26 mouse cellular contexts compared by ENCODE assay signal in the genomic region with DNA sequence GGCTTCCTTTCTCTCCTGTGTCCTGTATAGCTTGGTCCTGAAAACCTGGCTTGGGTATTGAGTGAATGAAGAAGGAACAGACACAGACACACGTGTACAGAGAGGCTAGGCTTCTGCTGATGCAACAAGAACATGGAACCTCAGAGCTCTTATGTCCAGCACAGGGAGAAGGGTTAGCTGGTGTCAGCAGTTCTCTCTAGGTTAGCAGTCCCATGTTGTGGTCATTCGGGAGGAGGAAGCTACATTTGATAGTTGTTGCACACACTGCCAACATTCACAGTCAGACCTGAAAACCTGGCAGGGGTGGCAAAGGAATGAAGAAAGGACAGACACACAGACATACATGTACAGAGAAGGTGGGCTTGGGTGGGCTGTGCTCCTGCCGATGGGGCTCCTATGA. TPM values are rescaled to one million over a fixed set of nuclear protein-coding genes. Genes with fewer than 3 reads are reported as not detected.
DNase-seq lines count a peak whose midpoint lies in the region; ATAC-seq and TF ChIP-seq lines count a peak whose summit lies in the region.
"Had no signal": no experiment of that assay in that cellular context is flagged by ENCODE, and none has a peak within 500 bp of the region (broad histone marks: within the 10 kb centered on the region; RNA-seq: fewer than 3 reads in every experiment).

No protein-coding gene starts in this region.

- no peaks in the 10 kb centered on the region for H3K36me3 ChIP-seq in lung, postnatal 0 days (ENCODE audit: insufficient read depth, low read length)
- peaks cover 4% of the 10 kb centered on the region; the same call in 1 of the 2 replicates for H3K36me3 ChIP-seq in liver, embryonic 13.5 days
- H3K36me3 ChIP-seq in macrophage (ENCODE audit: inconsistent target): no peaks in the 10 kb centered on the region
- H3K36me3 ChIP-seq in forebrain, embryonic 14.5 days (ENCODE audit: control insufficient read depth, insufficient read depth, low read length): no peaks in the 10 kb centered on the region
- no peaks in the 10 kb centered on the region for H3K36me3 ChIP-seq in thymus, adult 2 months (ENCODE audit: control insufficient read depth, insufficient read depth, low read length)
- H3K36me3 ChIP-seq: heart, embryonic 13.5 days; midbrain, embryonic 13.5 days; stomach, embryonic 15.5 days had no signal

- H3K27me3 ChIP-seq in lung, postnatal 0 days (replicated peaks; ENCODE audit: insufficient read depth, low read length): no peaks in the 10 kb centered on the region
- H3K27me3 ChIP-seq in liver, embryonic 13.5 days: no peaks in the 10 kb centered on the region
- H3K27me3 ChIP-seq in forebrain, embryonic 14.5 days (replicated peaks; ENCODE audit: control insufficient read depth, insufficient read depth, low read length): no peaks in the 10 kb centered on the region
- H3K27me3 ChIP-seq in thymus, adult 2 months (ENCODE audit: control insufficient read depth, insufficient read depth, low read length): no peaks in the 10 kb centered on the region
- H3K27me3 ChIP-seq: forebrain, embryonic 13.5 days; midbrain, embryonic 13.5 days; stomach, embryonic 15.5 days had no signal

- no peak overlapping the region for H3K4me3 ChIP-seq in lung, postnatal 0 days (ENCODE audit: low read depth, low read length)
- H3K4me3 ChIP-seq in liver, embryonic 13.5 days (replicated peaks): no peak overlapping the region
- no peak overlapping the region for H3K4me3 ChIP-seq in macrophage (ENCODE audit: inconsistent target)
- no peak overlapping the region for H3K4me3 ChIP-seq in forebrain, embryonic 14.5 days (ENCODE audit: low read depth, low read length)
- H3K4me3 ChIP-seq in thymus, adult 2 months (ENCODE audit: control insufficient read depth, insufficient read depth, low read length): no peak overlapping the region
- H3K4me3 ChIP-seq: forebrain, embryonic 13.5 days; gastrocnemius, adult 2 months; heart, embryonic 13.5 days; midbrain, embryonic 13.5 days; stomach, embryonic 15.5 days had no signal

- TF ChIP-seq CTCF in lung, postnatal 0 days (IDR thresholded peaks at IDR 0.05): no peak
- TF ChIP-seq CTCF in thymus, adult 2 months (IDR thresholded peaks at IDR 0.05; ENCODE audit: borderline replicate concordance, control insufficient read depth, extremely low read depth, insufficient read depth, low read length, poor library complexity): no peak

- DNase-seq in lung, postnatal 0 days (ENCODE audit: low spot score): peak; percentile 17
- DNase-seq in lung, postnatal 25 days (ENCODE audit: low spot score): no peak
- DNase-seq in liver, embryonic 13.5 days: no peak
- DNase-seq in forebrain, embryonic 14.5 days (ENCODE audit: low spot score): no peak
- no peak for DNase-seq in thymus, adult 2 months
- DNase-seq in gastrocnemius, adult 18-20 months (ENCODE audit: low spot score): no peak
- DNase-seq in urinary bladder, adult 18-20 months (ENCODE audit: low spot score in 2 of 2): no peak
- DNase-seq: adrenal gland, postnatal 36 days; cerebellum, adult 9-10 months; cerebellum, postnatal 36 days; gastrocnemius, adult 2 months; gastrocnemius, postnatal 36 days; heart, postnatal 10 days; kidney, adult 8-10 months; kidney, postnatal 10 days; lung, adult 18-20 months; lung, postnatal 10 days; right cerebral cortex, postnatal 25 days; thymus, postnatal 14 days had no signal

- no peak overlapping the region for H3K27ac ChIP-seq in lung, postnatal 0 days (ENCODE audit: low read length)
- H3K27ac ChIP-seq in liver, embryonic 13.5 days: peak overlapping the region; percentile 98
- H3K27ac ChIP-seq in macrophage: peak overlapping the region; percentile 55
- H3K27ac ChIP-seq in forebrain, embryonic 14.5 days (ENCODE audit: low read depth, low read length): no peak overlapping the region
- H3K27ac ChIP-seq in thymus, adult 2 months (ENCODE audit: control insufficient read depth, insufficient read depth, low read length): no peak overlapping the region
- H3K27ac ChIP-seq: forebrain, embryonic 13.5 days; gastrocnemius, adult 2 months; heart, embryonic 13.5 days; hindbrain, postnatal 0 days; midbrain, embryonic 13.5 days; stomach, embryonic 15.5 days had no signal

- H3K4me2 ChIP-seq in lung, postnatal 0 days (replicated peaks; ENCODE audit: low read depth, low read length): no peak overlapping the region
- peak overlapping the region; percentile 80 for H3K4me2 ChIP-seq in liver, embryonic 13.5 days
- H3K4me2 ChIP-seq in forebrain, embryonic 14.5 days (ENCODE audit: low read length): no peak overlapping the region
- H3K4me2 ChIP-seq: forebrain, embryonic 13.5 days; heart, embryonic 13.5 days; midbrain, embryonic 13.5 days; stomach, embryonic 15.5 days had no signal

- H3K9me3 ChIP-seq in lung, postnatal 0 days (ENCODE audit: low read length): no peaks in the 10 kb centered on the region
- no peaks in the 10 kb centered on the region for H3K9me3 ChIP-seq in liver, embryonic 13.5 days (replicated peaks)
- no peaks in the 10 kb centered on the region for H3K9me3 ChIP-seq in forebrain, embryonic 14.5 days (replicated peaks; ENCODE audit: control insufficient read depth, low read length)
- H3K9me3 ChIP-seq: forebrain, embryonic 13.5 days; heart, embryonic 13.5 days; midbrain, embryonic 13.5 days; stomach, embryonic 15.5 days had no signal

- WGBS in lung, postnatal 0 days: 78% methylated on average over 3 of the region's 3 CpGs
- WGBS in liver, embryonic 13.5 days (ENCODE audit: insufficient replicate concordance): 53% methylated on average over 3 of the region's 3 CpGs
- 14% methylated on average over 3 of the region's 3 CpGs for WGBS in macrophage (ENCODE audit: missing documents)
- 82% methylated on average over 3 of the region's 3 CpGs for WGBS in forebrain, embryonic 14.5 days
- 74% methylated on average over 3 of the region's 3 CpGs for WGBS in thymus, adult 2 months

- H3K79me2 ChIP-seq in macrophage (ENCODE audit: inconsistent target): no peaks in the 10 kb centered on the region

- H3K9ac ChIP-seq in lung, postnatal 0 days (replicated peaks; ENCODE audit: low read depth): no peak overlapping the region
- peak overlapping the region; percentile 95 for H3K9ac ChIP-seq in liver, embryonic 13.5 days
- no peak overlapping the region for H3K9ac ChIP-seq in forebrain, embryonic 14.5 days (ENCODE audit: low read length)
- H3K9ac ChIP-seq: forebrain, embryonic 13.5 days; heart, embryonic 13.5 days; midbrain, embryonic 13.5 days; stomach, embryonic 15.5 days had no signal

- no peaks in the 10 kb centered on the region for H3K4me1 ChIP-seq in lung, postnatal 0 days (ENCODE audit: insufficient read depth, low read depth, low read length)
- peaks cover 34% of the 10 kb centered on the region for H3K4me1 ChIP-seq in liver, embryonic 13.5 days (replicated peaks)
- no peaks in the 10 kb centered on the region for H3K4me1 ChIP-seq in forebrain, embryonic 14.5 days (ENCODE audit: control insufficient read depth, insufficient read depth, low read length)
- H3K4me1 ChIP-seq in thymus, adult 2 months (replicated peaks; ENCODE audit: control insufficient read depth, insufficient read depth, low read length): no peaks in the 10 kb centered on the region
- H3K4me1 ChIP-seq: forebrain, embryonic 13.5 days; midbrain, embryonic 13.5 days; stomach, embryonic 15.5 days had no signal

- no peak for ATAC-seq in lung, postnatal 0 days
- no peak for ATAC-seq in liver, embryonic 13.5 days (ENCODE audit: low read depth)
- no peak for ATAC-seq in forebrain, embryonic 14.5 days
- ATAC-seq: forebrain, embryonic 13.5 days; hindbrain, postnatal 0 days; intestine, embryonic 16.5 days; midbrain, embryonic 13.5 days had no signal

- TF ChIP-seq POLR2A in thymus, adult 2 months (IDR thresholded peaks at IDR 0.05; ENCODE audit: control insufficient read depth, extremely low read depth, insufficient read depth, low read length, poor library complexity): no peak

- TF ChIP-seq EP300 in lung, postnatal 0 days (IDR thresholded peaks at IDR 0.05): no peak

RNA-seq across cellular contexts. Expression of gene Lmo2, which starts 2.1 kb away (rescaled TPM):
- polyA plus RNA-seq in lung, postnatal 0 days (2015; fragmentation: Nextera tagmentation; extraction: Ambion mirVana): 30.6 and 46.5 TPM in 2 replicates
- polyA plus RNA-seq in liver, embryonic 13.5 days (2015; fragmentation: Nextera tagmentation; extraction: Ambion mirVana): 156 and 167 TPM in 2 replicates
- total RNA-seq in macrophage (2018; cell fraction: chromatin; rRNA removed): 100 to 1,000 TPM in 12 of 26 experiments, 10 to 100 TPM in 14; 39.5 to 213 (median 98.9) TPM
- 100 to 1,000 TPM; 111 to 268 (median 186) TPM for total RNA-seq in macrophage (2018; cell fraction: cytosol; rRNA removed)
- total RNA-seq in macrophage (2018; cell fraction: nucleus; rRNA removed): 100 to 1,000 TPM in 23 of 26 experiments, 10 to 100 TPM in 3; 86.9 to 369 (median 162) TPM
- polyA plus RNA-seq in macrophage (2018): 181 to 268 TPM (median 246 TPM) in 3 replicates
- polyA plus RNA-seq in forebrain, embryonic 14.5 days (2014; fragmentation: Nextera tagmentation; extraction: Ambion mirVana): 30.2 TPM in 2 replicates
- polyA plus RNA-seq in thymus, adult 2 months (2012; rRNA removed): 8.0 and 9.6 TPM in 2 replicates
- total RNA-seq in gastrocnemius, adult 18-20 months (2021): 1 to 10 TPM; 4.9 to 5.9 TPM

Comparison
In these comparisons a context has a peak if more than half of its experiments do, and no peak if none do; other contexts are left out.
1. H3K27ac ChIP-seq: peak in liver, embryonic 13.5 days (single experiment) and macrophage (single experiment); none in lung, postnatal 0 days (single experiment), forebrain, embryonic 14.5 days (single experiment) and thymus, adult 2 months (single experiment).